Mouse (Mus musculus) thymus, postnatal 14 days (tissue): ENCODE data around the gene Dclre1b.

Source experiments
- DNase-seq: peaks from one replicate; pipeline ENCODE4 v3.0.0; 2021

Dclre1b gene

DNA sequence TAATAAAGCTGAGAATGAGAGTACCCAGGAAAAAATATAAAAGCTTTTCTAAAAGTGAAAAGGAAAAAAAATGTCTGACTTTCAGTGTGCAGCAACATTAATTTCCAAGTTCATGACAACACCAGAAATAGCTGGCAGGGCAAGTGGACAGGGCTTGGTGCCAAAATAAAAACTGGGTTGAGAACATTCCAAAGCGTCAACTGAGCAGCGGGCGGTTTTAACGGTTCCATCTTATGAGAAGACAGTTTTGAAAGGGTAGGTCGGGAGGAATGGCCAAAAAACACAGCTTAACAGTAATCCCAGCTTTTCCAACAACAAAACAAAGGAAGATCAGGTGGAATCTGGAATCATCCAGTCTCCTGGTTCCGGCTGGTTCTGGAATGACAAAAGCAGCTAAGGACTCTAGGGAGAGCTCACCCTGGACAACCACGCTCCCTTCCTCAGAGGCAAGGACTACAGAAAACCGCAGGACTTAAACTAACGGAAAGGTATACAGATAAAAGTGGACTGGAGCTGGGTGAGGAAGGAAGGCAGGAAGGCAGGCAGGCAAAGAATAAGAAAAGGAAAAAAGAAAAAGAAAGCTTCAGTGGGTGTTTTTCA lies 37.6 kb downstream of the Dclre1b start:
- no peak for DNase-seq

DNA sequence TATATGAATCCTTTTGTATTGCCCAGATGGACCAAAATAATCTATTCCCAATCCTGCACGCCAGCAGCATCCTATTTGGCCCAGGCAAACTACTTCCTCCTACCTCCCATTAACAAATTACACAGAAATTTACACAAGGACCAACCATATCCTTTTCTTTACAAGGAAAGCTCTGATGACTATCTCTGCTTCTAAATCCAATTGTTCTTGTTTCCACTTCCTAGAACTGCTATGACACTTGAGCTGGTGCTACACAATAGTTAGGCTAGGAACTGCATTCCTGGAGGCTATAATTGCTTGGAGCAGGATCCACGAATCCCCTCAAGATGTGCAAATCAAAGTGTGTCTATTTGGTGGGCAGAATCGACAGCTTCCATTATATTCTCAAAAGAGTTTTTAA lies 42.5 kb downstream of the Dclre1b start:
- DNase-seq = no peak

GRCm38 (mm10) chr3:103759261-103759970 lies 49.8 kb downstream of the Dclre1b start:
- no peak for DNase-seq

DNA sequence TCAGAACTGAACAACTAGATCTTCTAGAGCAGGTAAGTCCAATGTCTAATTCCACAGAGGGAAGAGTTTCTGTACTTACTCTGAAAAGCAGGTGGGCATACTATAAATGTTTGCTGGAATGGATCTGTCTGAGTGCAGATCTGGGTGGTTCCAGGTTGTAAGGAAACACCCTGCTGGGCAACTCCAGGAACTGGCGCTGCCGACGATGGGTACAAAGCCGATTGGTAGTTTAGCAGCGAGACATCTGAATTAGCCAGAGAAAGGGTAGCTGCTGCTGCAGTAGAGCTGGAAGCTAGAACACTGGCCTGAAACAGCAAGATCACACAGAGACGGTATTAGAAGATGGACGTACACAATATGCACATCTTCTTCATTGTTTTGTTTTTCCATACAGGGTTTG lies 50.8 kb downstream of the Dclre1b start:
- DNase-seq = no peak

GRCm38 (mm10) chr3:103756920-103757319 lies 52.3 kb downstream of the Dclre1b start:
- no peak for DNase-seq

DNA sequence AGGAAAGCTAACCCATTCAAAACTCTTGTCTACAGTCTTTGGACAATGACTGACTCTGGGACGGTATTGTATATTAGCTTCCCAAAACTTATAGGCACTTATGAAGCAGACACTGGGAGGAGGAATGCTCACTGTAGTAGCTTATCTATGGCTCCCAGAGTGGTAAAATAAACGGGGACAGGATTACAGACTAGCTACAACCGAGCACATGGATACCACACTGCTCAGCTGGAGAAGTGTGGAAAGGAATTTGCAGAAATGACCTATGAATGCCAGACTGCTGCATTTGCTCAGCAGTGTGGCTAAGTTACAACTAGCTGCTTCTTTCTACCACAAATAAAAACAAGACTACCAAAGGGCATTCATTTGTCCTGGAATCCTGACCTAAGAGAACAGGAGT lies 53.9 kb downstream of the Dclre1b start:
- no peak for DNase-seq

GRCm38 (mm10) chr3:103751558-103751957 lies 57.7 kb downstream of the Dclre1b start:
- no peak for DNase-seq
